Mouse (Mus musculus): ENCODE results near the gene Dnal1.

GRCm38 (mm10) chr12:84186536-84186935 lies 72.4 kb downstream of the Dnal1 start:
- TF ChIP-seq CTCF (IDR thresholded peaks at IDR 0.05; ENCODE audit: borderline replicate concordance, extremely low read depth, insufficient read depth, insufficient read length) = no peak
- TF ChIP-seq POLR2A (IDR thresholded peaks at IDR 0.05; ENCODE audit: borderline replicate concordance, extremely low read depth, insufficient read depth, insufficient read length, poor library complexity, severe bottlenecking) = no peak
